ENCODE assay signal across 18 mouse cellular contexts in the genomic region with DNA sequence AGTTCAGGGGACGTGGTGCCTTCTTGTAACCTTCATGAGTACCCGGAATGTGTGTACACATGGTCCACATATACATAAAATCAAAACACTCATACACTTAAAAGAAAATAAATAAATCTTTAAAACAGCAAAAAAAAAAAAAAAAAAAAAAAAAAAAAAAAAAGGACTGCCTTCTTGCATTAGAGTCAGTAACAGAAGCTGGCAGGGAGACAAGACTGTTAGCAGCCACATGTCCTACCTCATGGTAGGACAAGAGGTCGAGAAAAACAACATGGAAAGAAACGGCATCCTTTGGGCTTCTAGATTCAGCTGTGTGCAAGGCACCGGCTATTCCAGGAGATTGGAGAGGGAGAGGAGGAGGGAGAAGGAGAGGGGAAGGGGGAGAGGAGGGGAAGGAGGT.
"Had no signal": no experiment of that assay in that cellular context is flagged by ENCODE, and none has a peak within 500 bp of the region (broad histone marks: within the 10 kb centered on the region; RNA-seq: fewer than 3 reads in every experiment).

No protein-coding gene starts in this region.

- H3K4me3 ChIP-seq: midbrain, embryonic 10.5 days; midbrain, embryonic 13.5 days; midbrain, embryonic 15.5 days; myocyte; neural tube, embryonic 13.5 days; neural tube, embryonic 15.5 days; stomach, embryonic 15.5 days had no signal

- H3K4me1 ChIP-seq: midbrain, embryonic 10.5 days; midbrain, embryonic 13.5 days; midbrain, embryonic 15.5 days; stomach, embryonic 15.5 days had no signal

- H3K4me2 ChIP-seq: lung, embryonic 14.5 days; midbrain, embryonic 13.5 days; midbrain, embryonic 15.5 days; neural tube, embryonic 13.5 days; neural tube, embryonic 15.5 days; stomach, embryonic 15.5 days had no signal

- H3K27me3 ChIP-seq: midbrain, embryonic 13.5 days; midbrain, embryonic 15.5 days; neural tube, embryonic 13.5 days; neural tube, embryonic 15.5 days; stomach, embryonic 15.5 days had no signal

- DNase-seq: lung, adult 18-20 months; lung, embryonic 14.5 days; lung, postnatal 10 days; lung, postnatal 4 days; retina, postnatal 1 day; right cerebral cortex, adult 18-20 months; right cerebral cortex, postnatal 14 days; thymus, adult 2 months; thymus, postnatal 25 days; thymus, postnatal 4 days had no signal

- ATAC-seq: midbrain, embryonic 13.5 days; midbrain, embryonic 15.5 days had no signal

- H3K27ac ChIP-seq: midbrain, embryonic 10.5 days; midbrain, embryonic 13.5 days; midbrain, embryonic 15.5 days; neural tube, embryonic 13.5 days; neural tube, embryonic 15.5 days; stomach, embryonic 15.5 days; stomach, postnatal 0 days had no signal

- H3K36me3 ChIP-seq: midbrain, embryonic 10.5 days; midbrain, embryonic 13.5 days; midbrain, embryonic 15.5 days; neural tube, embryonic 13.5 days; neural tube, embryonic 15.5 days; stomach, embryonic 15.5 days had no signal

- H3K9me3 ChIP-seq: midbrain, embryonic 10.5 days; midbrain, embryonic 13.5 days; midbrain, embryonic 15.5 days; neural tube, embryonic 13.5 days; neural tube, embryonic 15.5 days; stomach, embryonic 15.5 days had no signal

- H3K9ac ChIP-seq: lung, embryonic 14.5 days; midbrain, embryonic 13.5 days; midbrain, embryonic 15.5 days; neural tube, embryonic 13.5 days; neural tube, embryonic 15.5 days; stomach, embryonic 15.5 days had no signal
